ENCODE assay signal across 9 mouse cellular contexts in genomic region chr11:77308533-77308932, GRCm38 (mm10).
DNase-seq lines count a peak whose midpoint lies in the region; ATAC-seq and TF ChIP-seq lines count a peak whose summit lies in the region.
"Had no signal": no experiment of that assay in that cellular context is flagged by ENCODE, and none has a peak within 500 bp of the region (broad histone marks: within the 10 kb centered on the region; RNA-seq: fewer than 3 reads in every experiment).

No protein-coding gene starts in this region.

- H3K4me2 ChIP-seq in intestine, postnatal 0 days (replicated peaks; ENCODE audit: low read depth), result no peak overlapping the region
- H3K4me2 ChIP-seq: neural tube, embryonic 13.5 days had no signal

- DNase-seq in gastrocnemius, adult 2 months, result no peak
- no peak for DNase-seq in gastrocnemius, postnatal 14 days
- peak; percentile 29 for DNase-seq in right cerebral cortex, adult 18-20 months
- DNase-seq in right cerebral cortex, postnatal 25 days, result no peak
- DNase-seq in cerebellum, adult 9-11 months, result peak; percentile 16
- peak; percentile 32 for DNase-seq in mesoderm, embryonic 11.5 days (ENCODE audit: low read depth, low spot score)
- DNase-seq in frontal cortex, postnatal 10 days (ENCODE audit: low spot score in 2 of 2), result no peak

- no peaks in the 10 kb centered on the region for H3K4me1 ChIP-seq in intestine, postnatal 0 days (replicated peaks; ENCODE audit: control insufficient read depth, insufficient read depth, low read length)
- H3K4me1 ChIP-seq: neural tube, embryonic 13.5 days had no signal

- H3K4me3 ChIP-seq in gastrocnemius, adult 2 months, result no peak overlapping the region
- H3K4me3 ChIP-seq in intestine, postnatal 0 days (ENCODE audit: low read depth, low read length), result no peak overlapping the region
- H3K4me3 ChIP-seq: neural tube, embryonic 13.5 days had no signal

- no peak overlapping the region for H3K9ac ChIP-seq in intestine, postnatal 0 days (ENCODE audit: low read depth, low read length)
- H3K9ac ChIP-seq: neural tube, embryonic 13.5 days had no signal

- TF ChIP-seq CTCF in gastrocnemius, adult 2 months (IDR thresholded peaks at IDR 0.05), result peak; percentile 81
- peak; percentile 84 for TF ChIP-seq CTCF in intestine, postnatal 0 days (IDR thresholded peaks at IDR 0.05; ENCODE audit: low read depth)

- no peak overlapping the region for H3K27ac ChIP-seq in gastrocnemius, adult 2 months
- no peak overlapping the region for H3K27ac ChIP-seq in intestine, postnatal 0 days (ENCODE audit: low read depth, low read length)
- H3K27ac ChIP-seq: neural tube, embryonic 13.5 days had no signal

- H3K9me3 ChIP-seq in intestine, postnatal 0 days (ENCODE audit: control insufficient read depth), result no peaks in the 10 kb centered on the region
- H3K9me3 ChIP-seq: neural tube, embryonic 13.5 days had no signal

- H3K36me3 ChIP-seq in intestine, postnatal 0 days (ENCODE audit: control insufficient read depth, insufficient read depth), result no peaks in the 10 kb centered on the region
- H3K36me3 ChIP-seq: neural tube, embryonic 13.5 days had no signal

- WGBS in intestine, postnatal 0 days, result 2% methylated on average over 1 of the region's 1 CpGs

- intact Hi-C loops in gastrocnemius, adult 2 months (cut with DNase I), result loop anchor here (1.0 kb wide), 2 partner anchors 92 to 208 kb away; partner anchors contain the start of gene Ssh2
- intact Hi-C loops in gastrocnemius, postnatal 14 days (cut with DNase I; ENCODE audit: low total_unique reads), result loop anchor here (5.0 kb wide), 2 partner anchors 96 to 206 kb away; no protein-coding TSS in a partner anchor

- H3K27me3 ChIP-seq in intestine, postnatal 0 days (replicated peaks; ENCODE audit: control insufficient read depth, insufficient read depth, low read length), result no peaks in the 10 kb centered on the region
- H3K27me3 ChIP-seq: neural tube, embryonic 13.5 days had no signal

- no peak for ATAC-seq in intestine, postnatal 0 days

Comparison
In these comparisons a context has a peak if more than half of its experiments do, and no peak if none do; other contexts are left out.
1. DNase-seq: peak in right cerebral cortex, adult 18-20 months (single experiment), cerebellum, adult 9-11 months (single experiment) and mesoderm, embryonic 11.5 days (single experiment); none in gastrocnemius, adult 2 months (single experiment), gastrocnemius, postnatal 14 days (single experiment), right cerebral cortex, postnatal 25 days (single experiment) and frontal cortex, postnatal 10 days (0 of 2).